Mouse (Mus musculus): ENCODE results near the gene Cnnm2.

DNA sequence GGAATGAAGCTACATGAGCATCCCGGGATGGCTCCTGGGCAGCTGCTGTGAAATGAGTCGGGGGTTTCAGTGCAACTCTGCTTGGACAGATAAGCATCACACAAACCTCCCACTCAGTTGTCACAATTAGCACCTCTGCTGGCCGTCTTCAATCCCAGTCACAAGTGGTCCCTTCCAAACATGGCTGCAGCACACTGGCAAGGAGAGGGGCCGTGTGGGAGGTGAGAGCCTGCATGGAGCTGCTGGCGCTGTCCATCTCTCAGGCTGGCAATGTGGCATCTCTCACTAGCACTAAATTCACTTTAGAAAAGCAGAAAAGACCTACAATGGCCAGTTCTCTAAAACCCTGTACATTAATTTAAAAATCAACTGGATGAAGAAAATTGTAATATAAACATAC, 136.8 kb downstream of the Cnnm2 start:
- no peak for TF ChIP-seq CTCF (IDR thresholded peaks at IDR 0.05; ENCODE audit: extremely low read depth, insufficient read depth, insufficient read length, insufficient replicate concordance)
- no peak for TF ChIP-seq POLR2A (IDR thresholded peaks at IDR 0.05; ENCODE audit: low read depth, low read length)

All from spleen, adult 2 months (tissue).